Mouse (Mus musculus): ENCODE results near the gene Vmn1r3.

- TF ChIP-seq CTCF (IDR thresholded peaks at IDR 0.05; ENCODE audit: low read depth) (no peak), EP300 (IDR thresholded peaks at IDR 0.05; ENCODE audit: low read depth) (no peak)
Observed at GRCm38 (mm10) chr4:3229532-3229931, 44.4 kb upstream of the Vmn1r3 start.

All from liver, postnatal 0 days (tissue).